Mouse (Mus musculus): ENCODE results near the gene Snrpb. TPM values are rescaled to one million over a fixed set of nuclear protein-coding genes. Genes with fewer than 3 reads are reported as not detected.

The Snrpb gene
- total and polyA plus RNA-seq, 3 experiments, result 590 to 1,572 (median 810) TPM

DNA sequence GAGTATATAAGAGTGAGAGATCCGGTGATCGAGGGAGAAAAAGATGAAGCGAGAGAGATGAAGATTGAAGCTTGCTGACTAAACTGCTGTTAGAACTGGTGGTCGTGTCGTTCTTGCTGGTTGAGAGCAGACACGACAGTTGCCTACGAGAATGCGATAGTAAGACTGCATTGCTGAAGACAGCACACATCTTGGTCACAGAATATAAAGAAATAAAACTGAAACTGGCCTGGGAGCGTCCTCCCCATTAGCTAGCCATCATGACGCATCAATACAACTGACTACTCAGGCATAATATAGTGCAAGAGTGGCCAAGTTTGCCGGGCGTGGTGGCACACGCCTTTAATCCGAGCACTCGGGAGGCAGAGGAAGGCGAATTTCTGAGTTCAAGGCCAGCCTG, 15.7 kb upstream of the Snrpb start, which contains the start of gene Tmc2:
Gene Tmc2, plus strand, starts transcription at position 301 of the 400 bp plus-strand sequence.
- no peak within 1 kb of the TSS for H3K27ac ChIP-seq (ENCODE audit: control insufficient read depth, low read depth, low read length)
- TF ChIP-seq RCOR1 (IDR thresholded peaks at IDR 0.05; ENCODE audit: low read depth, low read length) (no peak), MEF2A (IDR thresholded peaks at IDR 0.05; ENCODE audit: extremely low read depth, insufficient replicate concordance, low read depth, low read length, poor library complexity, severe bottlenecking) (no peak), ETS1 (IDR thresholded peaks at IDR 0.05; ENCODE audit: low read depth, low read length) (no peak), CHD2 (IDR thresholded peaks at IDR 0.05; ENCODE audit: low read length) (no peak), JUND (IDR thresholded peaks at IDR 0.05; ENCODE audit: low read depth, low read length) (no peak), KAT2A (conservative IDR thresholded peaks at IDR 0.05; ENCODE audit: low read depth, low read length) (no peak), MAX (IDR thresholded peaks at IDR 0.05; ENCODE audit: low read length) (no peak), TCF12 (IDR thresholded peaks at IDR 0.05; ENCODE audit: low read depth, low read length) (no peak), TBP (IDR thresholded peaks at IDR 0.05; ENCODE audit: low read depth, low read length) (no peak), NRF1 (IDR thresholded peaks at IDR 0.05; ENCODE audit: insufficient read depth, low read depth, low read length, poor library complexity, severe bottlenecking) (no peak), BHLHE40 (IDR thresholded peaks at IDR 0.05; ENCODE audit: borderline replicate concordance, low read depth, low read length) (no peak), EP300 (IDR thresholded peaks at IDR 0.05; ENCODE audit: low read depth in 1 of 2, low read length in 2 of 2) (no peak), TAL1 (IDR thresholded peaks at IDR 0.05; ENCODE audit: low read length) (no peak), ZKSCAN1 (IDR thresholded peaks at IDR 0.05; ENCODE audit: low read depth, low read length) (no peak)
- no peak within 1 kb of the TSS for H3K9ac ChIP-seq (ENCODE audit: control insufficient read depth, low read depth, low read length, poor library complexity, severe bottlenecking)
- no peaks in the 10 kb centered on the region for H3K9me3 ChIP-seq (replicated peaks; ENCODE audit: insufficient read depth, low read length)
- peaks cover 2 to 7% of the 10 kb centered on the region in 2 experiments; a peak in 2 of 4 replicates for H3K27me3 ChIP-seq (ENCODE audit: control insufficient read depth in 1 of 2, insufficient read depth in 2 of 2, low read length in 2 of 2)
- no peaks in the 10 kb centered on the region for H3K4me1 ChIP-seq (ENCODE audit: control insufficient read depth in 1 of 2, insufficient read depth in 2 of 2, low read length in 2 of 2)
- H3K36me3 ChIP-seq (ENCODE audit: control insufficient read depth in 1 of 2, insufficient read depth in 2 of 2, low read length in 2 of 2), result no peaks in the 10 kb centered on the region
- H3K79me2 ChIP-seq (ENCODE audit: control insufficient read depth, insufficient read depth, low read length, poor library complexity), result no peaks in the 10 kb centered on the region
- H3K4me3 ChIP-seq (ENCODE audit: control insufficient read depth in 1 of 2, insufficient read depth in 1 of 2, low read depth in 2 of 2, low read length in 2 of 2), result no peak within 1 kb of the TSS
- DNase-seq (ENCODE audit: low read depth, low spot score), result no peak

DNA sequence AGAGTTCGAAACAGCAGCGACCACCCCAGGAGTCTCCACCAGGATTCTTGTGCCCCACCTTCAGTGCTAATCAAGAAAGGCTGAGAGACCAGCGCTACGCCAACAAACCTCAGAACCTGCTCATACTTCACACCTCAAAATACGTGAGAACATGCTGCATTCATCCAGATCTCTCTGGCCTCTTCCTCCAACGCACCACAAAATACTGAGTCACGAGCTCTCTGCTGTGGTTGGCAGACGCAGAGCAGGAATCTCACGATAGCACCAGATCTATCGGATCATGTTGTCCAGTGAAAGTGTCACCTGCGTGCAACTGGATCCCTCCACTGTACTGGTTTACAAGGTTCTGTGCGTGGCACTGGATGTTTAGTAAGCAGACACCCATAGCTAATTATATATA, 9.2 kb upstream of the Snrpb start:
- Histone ChIP-seq H3K79me2 (ENCODE audit: control insufficient read depth, insufficient read depth, low read length, poor library complexity) (0 out of 2 replicates have a peak, but pooled peaks cover 1% of the 10 kb centered on the region), H3K27me3 (ENCODE audit: control insufficient read depth in 1 of 2, insufficient read depth in 2 of 2, low read length in 2 of 2) (peaks cover 20 to 24% of the 10 kb centered on the region in 2 experiments), H3K9ac (ENCODE audit: control insufficient read depth, low read depth, low read length, poor library complexity, severe bottlenecking) (no peak overlapping the region), H3K9me3 (replicated peaks; ENCODE audit: insufficient read depth, low read length) (no peaks in the 10 kb centered on the region), H3K4me3 (ENCODE audit: control insufficient read depth in 1 of 2, insufficient read depth in 1 of 2, low read depth in 2 of 2, low read length in 2 of 2) (no peak overlapping the region), H3K4me1 (ENCODE audit: control insufficient read depth in 1 of 2, insufficient read depth in 2 of 2, low read length in 2 of 2) (no peaks in the 10 kb centered on the region), H3K27ac (ENCODE audit: control insufficient read depth, low read depth, low read length) (no peak overlapping the region), H3K36me3 (ENCODE audit: control insufficient read depth in 1 of 2, insufficient read depth in 2 of 2, low read length in 2 of 2) (no peaks in the 10 kb centered on the region)
- TF ChIP-seq SMC3 (IDR thresholded peaks at IDR 0.05; ENCODE audit: low read depth, low read length) (no peak), JUND (IDR thresholded peaks at IDR 0.05; ENCODE audit: low read depth, low read length) (no peak), EP300 (IDR thresholded peaks at IDR 0.05; ENCODE audit: low read depth in 1 of 2, low read length in 2 of 2) (no peak), RAD21 (IDR thresholded peaks at IDR 0.05; ENCODE audit: low read depth, low read length) (no peak), UBTF (IDR thresholded peaks at IDR 0.05; ENCODE audit: borderline replicate concordance, insufficient read depth, low read depth, low read length) (no peak), CHD2 (IDR thresholded peaks at IDR 0.05; ENCODE audit: low read length) (no peak), NRF1 (IDR thresholded peaks at IDR 0.05; ENCODE audit: insufficient read depth, low read depth, low read length, poor library complexity, severe bottlenecking) (no peak), MAFK (IDR thresholded peaks at IDR 0.05; ENCODE audit: borderline replicate concordance, low read depth, low read length) (no peak), MAZ (IDR thresholded peaks at IDR 0.05; ENCODE audit: low read depth, low read length) (no peak), MXI1 (IDR thresholded peaks at IDR 0.05; ENCODE audit: low read depth, low read length) (no peak), CHD1 (IDR thresholded peaks at IDR 0.05; ENCODE audit: low read depth, low read length) (no peak), MEF2A (IDR thresholded peaks at IDR 0.05; ENCODE audit: extremely low read depth, insufficient replicate concordance, low read depth, low read length, poor library complexity, severe bottlenecking) (no peak), MYB (IDR thresholded peaks at IDR 0.05; ENCODE audit: low read depth, low read length) (no peak), KAT2A (conservative IDR thresholded peaks at IDR 0.05; ENCODE audit: low read depth, low read length) (no peak), USF2 (IDR thresholded peaks at IDR 0.05; ENCODE audit: borderline replicate concordance in 1 of 2, insufficient read depth in 1 of 2, low read depth in 1 of 2, low read length in 2 of 2) (no peak)
- no peak for DNase-seq (ENCODE audit: low read depth, low spot score)
